Mouse (Mus musculus): Measurements from ENCODE around the gene Mtf1. TPM values are rescaled to one million over a fixed set of nuclear protein-coding genes. Genes with fewer than 3 reads are reported as not detected.

Gene Mtf1
- total RNA-seq, 2 experiments from 2014 or later = 25.0 to 27.2 TPM

Other genes with a start within 250 kb of the Mtf1 start
- 1 to 10 TPM in 1 of 2 experiments, under 1 TPM in 1; 0.99 to 1.5 TPM for gene 3100002H09Rik, start 191.3 kb upstream of the Mtf1 start, total RNA-seq (2021)
- 10 to 100 TPM; 42.4 to 52.0 TPM for gene Pou3f1, start 145.3 kb upstream of the Mtf1 start, total RNA-seq (2021)
- gene Utp11, start 108.5 kb upstream of the Mtf1 start, total RNA-seq (2021) = 10 to 100 TPM; 16.5 to 20.2 TPM
- 1 to 10 TPM; 4.3 to 4.9 TPM for gene Fhl3, start 101.4 kb upstream of the Mtf1 start, total RNA-seq (2021)
- gene Sf3a3, start 87.3 kb upstream of the Mtf1 start, total RNA-seq (2021) = 10 to 100 TPM; 45.9 to 47.3 TPM
- gene Inpp5b, start 60.3 kb upstream of the Mtf1 start, total RNA-seq (2021) = 10 to 100 TPM; 30.4 to 33.6 TPM
- gene Yrdc, start 48.6 kb downstream of the Mtf1 start, total RNA-seq (2021) = 10 to 100 TPM; 40.6 to 45.8 TPM
- gene 1110065P20Rik, start 49.1 kb downstream of the Mtf1 start, total RNA-seq (2021) = 10 to 100 TPM; 74.1 to 75.1 TPM
- 10 to 100 TPM; 48.8 to 52.5 TPM for gene Maneal, start 60.1 kb downstream of the Mtf1 start, total RNA-seq (2021)
- 10 to 100 TPM; 15.7 to 18.8 TPM for gene Epha10, start 78.8 kb downstream of the Mtf1 start, total RNA-seq (2021)
- 10 to 100 TPM; 16.3 to 18.6 TPM for gene 9930104L06Rik, start 134.9 kb downstream of the Mtf1 start, total RNA-seq (2021)
- gene Cdca8, start 137.2 kb downstream of the Mtf1 start, total RNA-seq (2021) = 10 to 100 TPM; 10.6 to 11.3 TPM
- gene Rspo1, start 184.3 kb downstream of the Mtf1 start, total RNA-seq (2021) = 1 to 10 TPM; 1.1 to 1.4 TPM
- gene Gnl2, start 214.5 kb downstream of the Mtf1 start, total RNA-seq (2021) = 10 to 100 TPM; 80.4 to 83.5 TPM